Mouse (Mus musculus): ENCODE data around the gene Olfr775. TPM values are rescaled to one million over a fixed set of nuclear protein-coding genes. Genes with fewer than 3 reads are reported as not detected.

The Olfr775 gene
- polyA plus RNA-seq (2015; fragmentation: Nextera tagmentation; extraction: Ambion mirVana), result not detected in 2 replicates

DNA sequence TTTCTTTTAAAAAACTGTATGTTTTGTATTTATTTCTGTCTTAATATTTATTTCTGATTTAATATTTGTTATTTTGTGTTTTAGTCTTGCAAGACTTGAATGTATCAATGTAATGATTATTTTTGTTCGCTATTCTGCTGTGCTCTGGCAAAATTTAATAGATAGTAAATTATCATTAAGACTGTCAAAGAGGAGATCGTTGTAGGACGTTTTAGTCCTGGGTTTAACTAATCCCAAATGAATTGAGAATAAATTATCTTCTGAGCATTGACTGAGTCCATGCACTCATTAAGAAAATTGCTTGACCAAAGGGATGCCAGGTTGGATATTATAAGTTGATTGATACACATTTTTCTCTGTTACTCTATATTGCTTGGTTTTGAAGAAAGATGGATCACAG, at the start of gene Olfr775:
Gene Olfr775 (plus strand): TSS at position 301 of the 400 bp plus-strand sequence.
- DNase-seq (ENCODE audit: low spot score), result no peak

DNA sequence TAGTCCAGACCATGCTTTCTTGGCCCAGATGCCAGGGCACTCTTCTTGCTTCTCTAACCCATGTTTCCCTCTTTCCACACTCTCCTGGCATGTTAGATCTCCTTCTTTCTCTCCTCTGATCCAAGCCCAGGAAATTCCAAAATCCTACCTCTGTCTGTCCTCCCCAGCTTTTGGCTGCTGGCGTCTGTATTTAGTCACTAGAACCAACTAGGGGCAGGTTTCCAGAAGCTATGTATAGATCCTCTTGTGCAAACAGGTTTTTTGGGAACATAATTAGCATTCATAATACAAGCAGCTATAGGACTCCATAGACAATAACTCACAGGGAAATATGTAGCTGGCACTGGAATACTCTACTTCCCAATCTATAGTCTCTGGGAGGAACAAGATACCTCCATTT, 17.5 kb upstream of the Olfr775 start:
- no peak for DNase-seq (ENCODE audit: low spot score)

GRCm38 (mm10) chr10:129235904-129236303, 12.3 kb upstream of the Olfr775 start, which contains the start of gene Olfr774:
Olfr774 (plus strand) TSS chr10:129236204.
- DNase-seq (ENCODE audit: low spot score), result no peak

GRCm38 (mm10) chr10:129258827-129259226, 10.6 kb downstream of the Olfr775 start, which contains the start of gene Olfr776:
Olfr776 (plus strand) TSS chr10:129259127.
- no peak for DNase-seq (ENCODE audit: low spot score)

DNA sequence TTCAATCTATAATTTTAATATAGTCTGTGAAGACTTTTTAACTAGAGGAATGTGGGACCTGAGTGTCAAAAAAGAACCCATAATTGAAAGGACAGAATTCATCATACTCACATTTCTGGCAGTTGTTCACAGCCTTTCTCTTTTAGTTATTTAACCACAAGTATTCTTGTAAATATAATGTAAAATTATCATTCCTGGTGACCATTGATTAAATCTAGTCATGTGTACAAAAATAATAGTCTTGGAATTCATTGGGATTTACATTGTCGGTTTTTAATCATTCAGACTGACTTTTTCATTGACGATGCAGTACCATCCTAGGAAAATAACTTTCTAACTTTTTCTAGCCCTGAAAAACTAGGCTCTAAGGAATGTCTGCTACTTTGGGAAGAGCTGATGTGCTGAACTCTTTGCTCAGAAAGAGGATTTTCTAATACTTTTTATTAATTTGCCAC, 22.9 kb downstream of the Olfr775 start, which contains the start of gene Olfr777:
Gene Olfr777 (minus strand): TSS at position 405 of the 455 bp plus-strand sequence.
- no peak for DNase-seq (ENCODE audit: low spot score)

Other genes starting within 250 kb of the Olfr775 start
- not detected in 2 replicates for gene Olfr763, start 237.6 kb upstream of the Olfr775 start, polyA plus RNA-seq (2015; fragmentation: Nextera tagmentation; extraction: Ambion mirVana)
- not detected in 2 replicates for gene Olfr764-ps1, start 208.5 kb upstream of the Olfr775 start, polyA plus RNA-seq (2015; fragmentation: Nextera tagmentation; extraction: Ambion mirVana)
- gene Olfr765, start 198.4 kb upstream of the Olfr775 start, polyA plus RNA-seq (2015; fragmentation: Nextera tagmentation; extraction: Ambion mirVana), result not detected in 2 replicates
- not detected in 2 replicates for gene Olfr766-ps1, start 179.4 kb upstream of the Olfr775 start, polyA plus RNA-seq (2015; fragmentation: Nextera tagmentation; extraction: Ambion mirVana)
- not detected in 2 replicates for gene Olfr767, start 165.5 kb upstream of the Olfr775 start, polyA plus RNA-seq (2015; fragmentation: Nextera tagmentation; extraction: Ambion mirVana)
- gene Olfr768, start 149.0 kb upstream of the Olfr775 start, polyA plus RNA-seq (2015; fragmentation: Nextera tagmentation; extraction: Ambion mirVana), result not detected in 2 replicates
- not detected in 2 replicates for gene Olfr769, start 130.6 kb upstream of the Olfr775 start, polyA plus RNA-seq (2015; fragmentation: Nextera tagmentation; extraction: Ambion mirVana)
- not detected in 2 replicates for gene Olfr770, start 109.4 kb upstream of the Olfr775 start, polyA plus RNA-seq (2015; fragmentation: Nextera tagmentation; extraction: Ambion mirVana)
- gene Olfr771, start 83.7 kb upstream of the Olfr775 start, polyA plus RNA-seq (2015; fragmentation: Nextera tagmentation; extraction: Ambion mirVana), result not detected in 2 replicates
- gene Olfr772, start 70.5 kb upstream of the Olfr775 start, polyA plus RNA-seq (2015; fragmentation: Nextera tagmentation; extraction: Ambion mirVana), result not detected in 2 replicates
- not detected in 2 replicates for gene Olfr773, start 61.0 kb upstream of the Olfr775 start, polyA plus RNA-seq (2015; fragmentation: Nextera tagmentation; extraction: Ambion mirVana)
- gene Olfr774, start 12.2 kb upstream of the Olfr775 start, polyA plus RNA-seq (2015; fragmentation: Nextera tagmentation; extraction: Ambion mirVana), result not detected in 2 replicates
- gene Olfr776, start 10.7 kb downstream of the Olfr775 start, polyA plus RNA-seq (2015; fragmentation: Nextera tagmentation; extraction: Ambion mirVana), result not detected in 2 replicates
- gene Olfr777, start 23.1 kb downstream of the Olfr775 start, polyA plus RNA-seq (2015; fragmentation: Nextera tagmentation; extraction: Ambion mirVana), result not detected in 2 replicates
- not detected in 2 replicates for gene Olfr780, start 69.7 kb downstream of the Olfr775 start, polyA plus RNA-seq (2015; fragmentation: Nextera tagmentation; extraction: Ambion mirVana)
- gene Olfr781, start 80.4 kb downstream of the Olfr775 start, polyA plus RNA-seq (2015; fragmentation: Nextera tagmentation; extraction: Ambion mirVana), result not detected in 2 replicates
- not detected in 2 replicates for gene Olfr782, start 100.4 kb downstream of the Olfr775 start, polyA plus RNA-seq (2015; fragmentation: Nextera tagmentation; extraction: Ambion mirVana)
- 0.05 and 0.08 TPM in 2 replicates for gene Olfr784, start 135.7 kb downstream of the Olfr775 start, polyA plus RNA-seq (2015; fragmentation: Nextera tagmentation; extraction: Ambion mirVana)
- not detected in 2 replicates for gene Olfr785, start 157.0 kb downstream of the Olfr775 start, polyA plus RNA-seq (2015; fragmentation: Nextera tagmentation; extraction: Ambion mirVana)
- not detected in 2 replicates for gene Olfr786, start 178.9 kb downstream of the Olfr775 start, polyA plus RNA-seq (2015; fragmentation: Nextera tagmentation; extraction: Ambion mirVana)
- not detected in 2 replicates for gene Olfr787, start 213.4 kb downstream of the Olfr775 start, polyA plus RNA-seq (2015; fragmentation: Nextera tagmentation; extraction: Ambion mirVana)
- gene Olfr788, start 222.6 kb downstream of the Olfr775 start, polyA plus RNA-seq (2015; fragmentation: Nextera tagmentation; extraction: Ambion mirVana), result not detected in 2 replicates
- not detected in 2 replicates for gene Olfr789, start 236.3 kb downstream of the Olfr775 start, polyA plus RNA-seq (2015; fragmentation: Nextera tagmentation; extraction: Ambion mirVana)